Mouse (Mus musculus): Measurements from ENCODE around the gene Gns. TPM values are rescaled to one million over a fixed set of nuclear protein-coding genes. Genes with fewer than 3 reads are reported as not detected.
A peak's percentile ranks its signal among the peaks of the same experiment; 100 is the strongest.

Gns gene
- total and polyA plus RNA-seq, 2 experiments: 65.7 to 84.0 TPM

DNA sequence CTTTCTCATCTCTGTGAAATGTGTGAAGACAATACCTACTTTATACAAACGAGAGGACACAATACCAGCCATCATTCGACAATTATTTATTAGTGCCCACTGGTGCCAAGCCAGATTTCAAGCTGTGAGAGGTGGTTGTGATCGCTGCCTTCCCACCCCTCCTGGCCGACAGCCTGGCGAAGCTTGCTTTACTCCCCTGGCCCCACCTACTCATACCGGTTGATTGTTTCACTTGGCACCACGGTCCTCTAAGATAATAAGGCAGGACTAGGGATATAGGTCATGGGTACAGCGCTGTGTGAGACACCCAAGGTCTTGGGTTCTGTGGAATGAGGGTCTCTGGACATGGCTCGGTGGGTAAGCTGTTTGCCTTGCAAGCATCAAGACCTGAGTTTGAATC lies 56.1 kb downstream of the Gns start:
- no peak for TF ChIP-seq POLR2A (IDR thresholded peaks at IDR 0.05; ENCODE audit: extremely low read depth, insufficient read depth, low read length)
- no peak for TF ChIP-seq CTCF (IDR thresholded peaks at IDR 0.05; ENCODE audit: low read depth, low read length)
- WGBS: 16% methylated on average over 9 of the region's 9 CpGs
- Histone ChIP-seq H3K27ac (replicated peaks; ENCODE audit: insufficient read depth, low read depth, low read length) (no peak overlapping the region), H3K4me1 (ENCODE audit: control insufficient read depth, insufficient read depth, low read length) (peaks cover 17% of the 10 kb centered on the region), H3K36me3 (ENCODE audit: control insufficient read depth, insufficient read depth, low read length) (peaks cover under 1% of the 10 kb centered on the region; the same call in 1 of the 2 replicates), H3K79me2 (ENCODE audit: control insufficient read depth, insufficient read depth, low read length) (peaks cover 61% of the 10 kb centered on the region), H3K27me3 (ENCODE audit: control insufficient read depth, insufficient read depth, low read length) (no peaks in the 10 kb centered on the region), H3K9ac (ENCODE audit: low read depth, low read length) (no peak overlapping the region), H3K4me3 (ENCODE audit: insufficient read depth, low read depth, low read length) (no peak overlapping the region)
- peak; percentile 39 for DNase-seq (ENCODE audit: extremely low read depth, low read depth, low spot score)

DNA sequence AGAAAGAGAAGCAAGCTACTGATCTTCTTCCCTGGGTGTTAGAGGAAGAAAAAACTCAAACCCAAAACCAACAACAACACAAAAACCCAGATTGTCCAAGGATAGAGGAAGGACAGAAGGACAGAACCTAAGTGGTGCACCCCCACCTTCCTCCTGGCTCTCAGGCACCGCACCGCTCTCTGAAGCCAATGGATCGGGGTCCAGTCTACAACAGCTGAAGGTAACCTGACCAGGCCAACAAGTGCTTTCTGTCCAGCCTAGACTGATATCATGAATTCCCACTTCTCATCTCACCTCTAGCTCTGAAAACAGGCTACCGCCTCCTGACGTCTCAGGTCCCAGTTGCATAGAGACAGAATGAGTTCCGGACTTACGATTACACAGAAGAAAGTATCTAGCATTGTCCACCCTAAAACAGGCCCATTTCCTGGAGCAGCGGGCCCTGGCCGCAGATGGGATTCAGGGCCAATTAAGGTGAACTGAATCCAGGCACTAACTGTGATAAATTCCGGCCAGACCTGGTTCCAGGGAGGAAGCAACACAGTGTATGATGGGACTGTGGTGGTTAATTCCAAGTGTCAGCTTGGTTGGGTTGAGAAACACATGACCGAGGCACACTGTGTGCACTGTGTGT lies 56.9 kb downstream of the Gns start:
- H3K4me1 ChIP-seq (ENCODE audit: control insufficient read depth, insufficient read depth, low read length): peaks cover 20% of the 10 kb centered on the region
- H3K27me3 ChIP-seq (ENCODE audit: control insufficient read depth, insufficient read depth, low read length): no peaks in the 10 kb centered on the region
- TF ChIP-seq POLR2A (IDR thresholded peaks at IDR 0.05; ENCODE audit: extremely low read depth, insufficient read depth, low read length) (no peak), CTCF (IDR thresholded peaks at IDR 0.05; ENCODE audit: low read depth, low read length) (no peak)
- H3K4me3 ChIP-seq (ENCODE audit: insufficient read depth, low read depth, low read length): no peak overlapping the region
- peaks cover 62% of the 10 kb centered on the region for H3K79me2 ChIP-seq (ENCODE audit: control insufficient read depth, insufficient read depth, low read length)
- H3K27ac ChIP-seq (replicated peaks; ENCODE audit: insufficient read depth, low read depth, low read length): no peak overlapping the region
- no peaks in the 10 kb centered on the region for H3K36me3 ChIP-seq (ENCODE audit: control insufficient read depth, insufficient read depth, low read length)
- H3K9ac ChIP-seq (ENCODE audit: low read depth, low read length): no peak overlapping the region
- 74% methylated on average over 11 of the region's 11 CpGs for WGBS
- no peak for DNase-seq (ENCODE audit: extremely low read depth, low read depth, low spot score)

DNA sequence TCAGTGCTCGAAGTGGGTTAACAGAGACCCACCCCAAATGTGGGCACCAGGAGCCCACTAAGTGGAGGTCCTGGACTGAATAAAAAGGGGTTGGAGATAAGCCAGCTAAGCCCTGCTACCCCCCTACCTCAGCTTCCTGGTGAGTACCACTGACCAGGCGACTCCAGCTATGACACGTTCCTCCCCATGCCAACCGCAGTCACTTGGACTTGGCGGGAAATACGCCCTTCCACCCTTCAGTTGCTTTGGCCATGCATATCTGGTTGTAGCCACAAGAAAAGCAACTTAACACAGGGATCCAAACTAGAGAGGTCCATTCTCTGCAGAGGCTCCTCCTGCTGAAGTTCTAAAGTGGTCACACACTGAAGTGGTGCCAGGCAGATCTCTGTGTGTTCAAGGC lies 57.4 kb downstream of the Gns start:
- H3K4me1 ChIP-seq (ENCODE audit: control insufficient read depth, insufficient read depth, low read length): peaks cover 26% of the 10 kb centered on the region
- no peak for TF ChIP-seq POLR2A (IDR thresholded peaks at IDR 0.05; ENCODE audit: extremely low read depth, insufficient read depth, low read length)
- TF ChIP-seq CTCF (IDR thresholded peaks at IDR 0.05; ENCODE audit: low read depth, low read length): no peak
- WGBS: 75% methylated on average over 6 of the region's 6 CpGs
- H3K9ac ChIP-seq (ENCODE audit: low read depth, low read length): no peak overlapping the region
- no peak for DNase-seq (ENCODE audit: extremely low read depth, low read depth, low spot score)
- no peak overlapping the region for H3K27ac ChIP-seq (replicated peaks; ENCODE audit: insufficient read depth, low read depth, low read length)
- no peak overlapping the region for H3K4me3 ChIP-seq (ENCODE audit: insufficient read depth, low read depth, low read length)
- H3K79me2 ChIP-seq (ENCODE audit: control insufficient read depth, insufficient read depth, low read length): peaks cover 64% of the 10 kb centered on the region
- H3K27me3 ChIP-seq (ENCODE audit: control insufficient read depth, insufficient read depth, low read length): no peaks in the 10 kb centered on the region
- no peaks in the 10 kb centered on the region for H3K36me3 ChIP-seq (ENCODE audit: control insufficient read depth, insufficient read depth, low read length)

DNA sequence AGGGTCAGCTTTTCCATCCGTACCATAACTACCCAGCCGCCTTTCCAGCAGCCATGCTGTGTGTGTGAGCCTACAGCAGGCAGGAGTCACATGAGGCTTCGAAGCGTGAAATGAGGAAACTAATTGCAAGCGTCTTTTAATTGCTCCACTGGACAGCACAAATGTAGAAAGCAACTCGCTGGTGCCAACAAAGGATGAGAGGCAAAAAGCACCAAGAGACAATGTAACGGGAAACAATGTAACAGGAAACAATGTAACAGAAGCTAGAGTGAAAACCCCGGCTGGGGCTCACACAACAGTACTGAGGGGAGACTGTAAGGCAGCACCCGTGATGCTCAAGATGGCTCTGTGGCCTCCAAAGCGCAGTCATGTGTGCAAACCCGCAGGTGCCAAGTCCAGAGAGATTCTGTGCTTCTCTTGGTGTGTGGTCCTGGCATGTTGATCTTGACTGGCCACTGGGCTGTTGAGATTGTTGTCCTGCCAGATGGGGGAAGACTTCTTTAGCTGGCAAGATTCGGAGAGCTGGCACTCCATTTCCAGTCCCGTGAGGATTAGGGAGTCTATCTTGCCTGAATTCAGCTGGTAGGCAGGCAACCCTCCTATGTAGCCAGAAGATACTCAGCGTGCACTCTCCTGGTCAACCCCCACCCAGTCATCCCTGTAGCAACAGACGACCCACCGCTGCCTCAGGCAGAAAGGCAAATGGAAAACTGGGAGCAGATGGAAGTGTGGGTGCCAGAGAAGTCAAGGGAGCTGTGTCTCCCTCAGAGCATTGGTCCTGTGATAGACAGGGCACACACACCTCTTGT lies 58.9 kb downstream of the Gns start:
- WGBS: 83% methylated on average over 16 of the region's 16 CpGs
- Histone ChIP-seq H3K79me2 (ENCODE audit: control insufficient read depth, insufficient read depth, low read length) (peaks cover 67% of the 10 kb centered on the region), H3K27me3 (ENCODE audit: control insufficient read depth, insufficient read depth, low read length) (no peaks in the 10 kb centered on the region), H3K27ac (replicated peaks; ENCODE audit: insufficient read depth, low read depth, low read length) (no peak overlapping the region), H3K9ac (ENCODE audit: low read depth, low read length) (no peak overlapping the region), H3K36me3 (ENCODE audit: control insufficient read depth, insufficient read depth, low read length) (no peaks in the 10 kb centered on the region), H3K4me3 (ENCODE audit: insufficient read depth, low read depth, low read length) (no peak overlapping the region), H3K4me1 (ENCODE audit: control insufficient read depth, insufficient read depth, low read length) (peaks cover 35% of the 10 kb centered on the region)
- no peak for DNase-seq (ENCODE audit: extremely low read depth, low read depth, low spot score)
- TF ChIP-seq POLR2A (IDR thresholded peaks at IDR 0.05; ENCODE audit: extremely low read depth, insufficient read depth, low read length) (no peak), CTCF (IDR thresholded peaks at IDR 0.05; ENCODE audit: low read depth, low read length) (no peak)

DNA sequence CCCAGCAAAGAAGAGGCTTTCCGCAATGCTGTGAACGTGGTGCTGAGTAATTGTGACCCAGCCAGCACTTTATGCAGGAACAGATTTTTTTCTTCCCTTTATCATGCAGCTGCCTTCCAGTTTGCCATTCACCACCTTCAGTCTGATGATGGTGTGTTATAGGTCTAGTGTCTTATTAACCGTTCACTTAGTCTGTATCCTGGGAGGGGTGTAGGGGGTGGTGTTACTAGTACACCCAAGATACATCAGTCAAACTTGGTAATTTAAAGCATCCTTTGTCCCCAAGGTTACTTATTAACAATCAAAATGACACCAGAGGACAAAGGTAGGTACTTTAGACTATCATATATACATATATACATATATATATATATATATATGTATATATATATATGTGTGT lies 59.6 kb downstream of the Gns start:
- TF ChIP-seq POLR2A (IDR thresholded peaks at IDR 0.05; ENCODE audit: extremely low read depth, insufficient read depth, low read length): no peak
- TF ChIP-seq CTCF (IDR thresholded peaks at IDR 0.05; ENCODE audit: low read depth, low read length): no peak
- H3K4me3 ChIP-seq (ENCODE audit: insufficient read depth, low read depth, low read length): no peak overlapping the region
- no peaks in the 10 kb centered on the region for H3K27me3 ChIP-seq (ENCODE audit: control insufficient read depth, insufficient read depth, low read length)
- peaks cover 61% of the 10 kb centered on the region for H3K79me2 ChIP-seq (ENCODE audit: control insufficient read depth, insufficient read depth, low read length)
- 88% methylated on average over 3 of the region's 3 CpGs for WGBS
- no peak for DNase-seq (ENCODE audit: extremely low read depth, low read depth, low spot score)
- no peak overlapping the region for H3K27ac ChIP-seq (replicated peaks; ENCODE audit: insufficient read depth, low read depth, low read length)
- peaks cover 39% of the 10 kb centered on the region for H3K4me1 ChIP-seq (ENCODE audit: control insufficient read depth, insufficient read depth, low read length)
- no peak overlapping the region for H3K9ac ChIP-seq (ENCODE audit: low read depth, low read length)
- no peaks in the 10 kb centered on the region for H3K36me3 ChIP-seq (ENCODE audit: control insufficient read depth, insufficient read depth, low read length)

DNA sequence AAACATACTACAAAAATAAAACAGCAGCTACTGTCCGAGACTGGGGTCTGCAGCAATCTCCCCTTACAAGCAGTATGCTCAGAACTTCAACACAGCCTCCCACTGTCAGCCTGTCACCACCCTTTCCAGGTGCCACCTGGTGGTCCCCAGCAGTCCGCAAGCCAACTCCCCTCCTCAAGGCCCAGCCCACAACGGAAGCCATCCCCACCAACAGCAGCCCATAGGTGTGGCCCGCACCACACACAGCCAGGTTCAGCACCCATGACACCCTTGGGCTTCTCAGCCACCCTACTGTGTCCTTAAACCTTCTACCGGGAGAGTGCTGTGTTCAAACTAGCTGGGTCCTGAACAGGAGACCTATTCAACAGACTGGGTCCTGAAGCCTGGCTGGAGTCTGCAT lies 60.2 kb downstream of the Gns start:
- Histone ChIP-seq H3K36me3 (ENCODE audit: control insufficient read depth, insufficient read depth, low read length) (no peaks in the 10 kb centered on the region), H3K4me1 (ENCODE audit: control insufficient read depth, insufficient read depth, low read length) (peaks cover 43% of the 10 kb centered on the region), H3K79me2 (ENCODE audit: control insufficient read depth, insufficient read depth, low read length) (peaks cover 57% of the 10 kb centered on the region), H3K9ac (ENCODE audit: low read depth, low read length) (no peak overlapping the region), H3K4me3 (ENCODE audit: insufficient read depth, low read depth, low read length) (no peak overlapping the region), H3K27ac (replicated peaks; ENCODE audit: insufficient read depth, low read depth, low read length) (no peak overlapping the region), H3K27me3 (ENCODE audit: control insufficient read depth, insufficient read depth, low read length) (no peaks in the 10 kb centered on the region)
- DNase-seq (ENCODE audit: extremely low read depth, low read depth, low spot score): no peak
- 85% methylated on average over 5 of the region's 5 CpGs for WGBS
- no peak for TF ChIP-seq POLR2A (IDR thresholded peaks at IDR 0.05; ENCODE audit: extremely low read depth, insufficient read depth, low read length)
- no peak for TF ChIP-seq CTCF (IDR thresholded peaks at IDR 0.05; ENCODE audit: low read depth, low read length)

Measured in liver, adult 2 months (tissue).